Mouse (Mus musculus) liver, embryonic 14.5 days (tissue): Measurements from ENCODE around the gene Trim41. TPM values are rescaled to one million over a fixed set of nuclear protein-coding genes. Genes with fewer than 3 reads are reported as not detected.

Experiments used
- ATAC-seq: fragments of 200-750 bp; cut with Nextera tagmentation; 2 replicates; pipeline ENCODE4 v1.8.0; 2017; ENCODE audit warnings: moderate number of reproducible peaks, mild to moderate bottlenecking, moderate library complexity; ENCODE audit not compliant: insufficient read depth
- DNase-seq, 3 experiments: peaks; one replicate each; pipeline ENCODE4 v3.0.0-alpha.2; 2012 to 2013; ENCODE audit warnings: low read depth in 3 of 3, low spot score in 3 of 3
- H3K27ac ChIP-seq: fragments of 300-500 bp; sonication (generic); 2 replicates; pipeline ENCODE4 v1.5.1; 2014; ENCODE audit warnings: moderate library complexity, mild to moderate bottlenecking, control low read depth, inconsistent platforms
- H3K27me3 ChIP-seq: fragments of 300-500 bp; sonication (generic); 2 replicates; pipeline ENCODE4 v1.6.1; 2014; ENCODE audit warnings: mild to moderate bottlenecking, low read length, moderate library complexity; ENCODE audit not compliant: control insufficient read depth, insufficient read depth
- H3K36me3 ChIP-seq: fragments of 300-500 bp; sonication (generic); replicated peaks from 2 replicates; pipeline ENCODE4 v1.6.1; 2014; ENCODE audit warnings: low read depth; ENCODE audit not compliant: control insufficient read depth, insufficient read depth
- H3K4me1 ChIP-seq, 2 experiments: fragments of 200-500 bp in 1 of 2; fragments of 300-500 bp in 1 of 2; sonication (generic) in 1 of 2; replicated peaks; 2 replicates each; pipeline ENCODE4 v1.6.1; 2012 to 2014; ENCODE audit warnings: antibody characterized with exemption in 1 of 2, inconsistent platforms in 1 of 2, low read length in 1 of 2; ENCODE audit not compliant: control insufficient read depth in 2 of 2, insufficient read depth in 2 of 2
- H3K4me2 ChIP-seq: fragments of 300-500 bp; sonication (generic); 2 replicates; pipeline ENCODE4 v1.6.1; 2014; ENCODE audit warnings: low read depth, mild to moderate bottlenecking, control low read depth, moderate library complexity
- H3K4me3 ChIP-seq, 2 experiments: fragments of 200-500 bp in 1 of 2; fragments of 300-500 bp in 1 of 2; sonication (generic) in 1 of 2; 2 replicates each; pipeline ENCODE4 v1.5.1; 2012 to 2014; ENCODE audit warnings: low read depth in 2 of 2, low read length in 2 of 2, mild to moderate bottlenecking in 2 of 2, control low read depth in 1 of 2, inconsistent platforms in 1 of 2, moderate library complexity in 1 of 2; ENCODE audit not compliant: insufficient read depth in 1 of 2
- H3K9ac ChIP-seq: fragments of 300-500 bp; sonication (generic); replicated peaks from 2 replicates; pipeline ENCODE4 v1.6.1; 2014; ENCODE audit warnings: mild to moderate bottlenecking, control low read depth, moderate library complexity
- H3K9me3 ChIP-seq: fragments of 300-500 bp; sonication (generic); 2 replicates; pipeline ENCODE4 v1.6.1; 2016; ENCODE audit warnings: low read length, mixed read lengths; ENCODE audit not compliant: control insufficient read depth
- CTCF ChIP-seq: IDR thresholded peaks from 2 replicates; pipeline ENCODE4 v1.5.1; 2016; ENCODE audit warnings: antibody characterized with exemption, low read depth, control low read depth
- EP300 ChIP-seq: IDR thresholded peaks from 2 replicates; pipeline ENCODE4 v1.6.1; 2016; ENCODE audit warnings: antibody characterized with exemption, low read depth
- WGBS: fragments of 180-500 bp; shearing (Covaris S2); extraction: QIAGEN DNeasy Blood & Tissue Kit; methylation state at CpG from one replicate; pipeline ENCODE4 v1.1.7; 2014; ENCODE audit not compliant: insufficient replicate concordance; 5-methylcytosine and 5-hydroxymethylcytosine counted together
- polyA plus RNA-seq, 2 experiments: library from polyadenylated mRNA; depleted of rRNA in 1 of 2; stranded (reverse) in 1 of 2; unstranded in 1 of 2; fragments of >200 nt; fragmentation: Nextera tagmentation in 1 of 2; extraction: Ambion mirVana in 1 of 2; gene quantifications; 2 replicates each; pipeline versions ENCODE4 v1.2.1 to v1.2.3; 2012 to 2014

Trim41 gene
- polyA plus RNA-seq, 2 experiments, result 1.0 to 9.2 TPM

DNA sequence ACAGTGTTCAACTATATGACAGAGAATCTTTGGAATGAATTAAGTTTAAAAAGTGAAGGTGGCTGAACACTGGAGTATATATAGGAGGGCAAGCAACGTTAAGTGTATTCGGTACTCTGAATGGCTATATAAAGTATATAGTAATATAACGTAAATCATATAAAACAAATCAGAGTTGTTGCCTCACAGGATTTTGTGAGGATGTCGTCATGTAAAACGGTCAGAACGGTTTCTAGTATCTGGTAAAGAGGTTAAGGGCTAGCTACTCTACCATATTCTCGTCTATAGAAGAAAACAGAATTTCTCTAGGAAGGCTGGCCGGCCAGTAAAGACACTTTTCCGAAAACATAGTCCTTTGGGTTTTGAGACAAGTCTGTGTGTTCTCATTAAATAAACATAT, 641 bp upstream of the Trim41 start:
- Histone ChIP-seq H3K4me1 (peaks cover 7 to 14% of the 10 kb centered on the region in 2 experiments), H3K4me2 (peak overlapping the region; percentile 97)
- 5% methylated on average over 9 of the region's 9 CpGs for WGBS

DNA sequence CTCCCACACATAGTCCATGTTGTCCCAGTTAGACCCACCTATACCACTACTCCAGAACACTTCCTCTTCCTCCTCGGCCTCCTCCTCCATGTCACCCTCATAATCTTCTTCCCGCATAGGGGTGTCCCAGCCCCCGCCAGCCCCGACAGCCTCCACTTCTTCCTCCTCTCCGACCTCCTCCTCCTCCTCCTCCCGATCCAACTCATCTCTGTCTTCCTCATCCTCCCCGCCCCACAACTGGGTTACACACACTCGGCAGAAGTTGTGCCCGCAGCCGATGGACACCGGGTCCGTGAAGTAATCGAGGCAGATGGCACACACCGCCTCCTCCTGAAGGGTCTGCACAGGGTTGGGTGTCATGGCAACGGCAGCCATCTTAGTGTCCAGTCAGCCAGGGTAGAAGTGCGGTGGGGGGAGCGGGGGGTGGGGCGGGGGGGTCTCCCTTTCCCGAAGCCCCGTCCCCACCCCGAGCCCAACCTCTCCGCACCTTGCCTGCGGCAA, 822 bp downstream of the Trim41 start:
- peak overlapping the region; percentile 73 to 84 for H3K4me3 ChIP-seq
- ATAC-seq, result peak; percentile 1; the same call in 1 of the 2 replicates
- WGBS, result under 1% methylated on average over 23 of the region's 23 CpGs
- H3K27me3 ChIP-seq, result no peaks in the 10 kb centered on the region
- H3K36me3 ChIP-seq, result peaks cover 10% of the 10 kb centered on the region
- H3K27ac ChIP-seq, result peak overlapping the region; percentile 59
- no peak for DNase-seq
- H3K9me3 ChIP-seq, result no peaks in the 10 kb centered on the region
- TF ChIP-seq CTCF (no peak), EP300 (no peak)
- H3K4me2 ChIP-seq, result peak overlapping the region; percentile 97
- peak overlapping the region; percentile 82 for H3K9ac ChIP-seq
- peaks cover 7 to 13% of the 10 kb centered on the region in 2 experiments for H3K4me1 ChIP-seq

More for the DNA sequence above, 641 bp upstream of the Trim41 start:
- Histone ChIP-seq H3K27me3 (no peaks in the 10 kb centered on the region), H3K27ac (peak overlapping the region; percentile 86), H3K9me3 (no peaks in the 10 kb centered on the region), H3K9ac (peak overlapping the region; percentile 93), H3K4me3 (peak overlapping the region; percentile 78 to 84), H3K36me3 (no peaks in the 10 kb centered on the region; the same call in 1 of the 2 replicates)
- no peak for ATAC-seq
- TF ChIP-seq CTCF (no peak), EP300 (no peak)
- DNase-seq, result no peak

DNA sequence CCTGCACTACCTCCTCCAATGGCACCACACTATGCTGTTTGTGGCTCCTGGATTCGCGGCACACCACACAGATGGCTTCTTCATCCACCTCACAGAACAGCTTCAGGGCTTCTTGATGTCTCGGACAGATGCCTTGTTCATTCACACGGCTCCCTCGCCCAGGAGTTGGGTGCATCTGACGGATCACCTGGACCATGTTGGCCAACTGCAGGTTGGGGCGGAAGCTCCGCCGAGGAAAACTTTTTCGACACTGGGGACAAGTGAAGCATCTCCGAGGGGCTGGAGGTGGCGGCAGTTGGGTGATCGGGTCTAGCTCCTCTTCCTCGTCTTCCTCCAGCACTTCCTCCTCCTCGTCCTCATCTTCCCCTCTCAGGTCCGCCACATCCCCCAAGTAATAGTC, 1.3 kb downstream of the Trim41 start:
- no peak overlapping the region for H3K27ac ChIP-seq
- TF ChIP-seq CTCF (no peak), EP300 (no peak)

DNA sequence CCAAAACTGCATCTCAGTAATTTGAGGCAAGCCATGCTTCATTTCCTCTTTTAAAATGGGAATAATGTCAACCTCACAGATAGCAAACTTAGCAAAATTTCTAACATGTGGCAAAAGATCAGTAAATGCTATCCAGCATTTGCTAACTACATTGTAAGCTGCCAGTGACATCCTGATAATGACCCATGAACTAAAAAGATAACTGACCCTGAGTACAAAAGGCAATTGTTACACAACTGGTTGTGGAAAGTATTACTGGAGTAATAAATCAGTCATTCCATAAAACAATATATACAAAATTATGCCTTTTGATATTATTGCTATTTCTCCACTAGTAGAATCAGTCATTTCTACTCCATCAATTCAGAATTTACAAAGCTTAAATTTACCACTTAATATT, 3.4 kb downstream of the Trim41 start:
- DNase-seq, result no peak
- no peak for TF ChIP-seq EP300
- no peak for TF ChIP-seq CTCF
- H3K36me3 ChIP-seq, result peaks cover 23% of the 10 kb centered on the region
- ATAC-seq, result no peak
- H3K27ac ChIP-seq, result no peak overlapping the region
- no peak overlapping the region for H3K9ac ChIP-seq
- H3K27me3 ChIP-seq, result no peaks in the 10 kb centered on the region
- peaks cover 7 to 11% of the 10 kb centered on the region in 2 experiments for H3K4me1 ChIP-seq
- H3K9me3 ChIP-seq, result no peaks in the 10 kb centered on the region
- H3K4me3 ChIP-seq, result no peak overlapping the region
- no peak overlapping the region for H3K4me2 ChIP-seq

More for the DNA sequence above, 1.3 kb downstream of the Trim41 start:
- H3K9ac ChIP-seq, result peak overlapping the region; percentile 82; the same call in 1 of the 2 replicates
- peaks cover 7 to 13% of the 10 kb centered on the region in 2 experiments for H3K4me1 ChIP-seq
- ATAC-seq (no peak), DNase-seq (no peak)
- H3K4me3 ChIP-seq, result peak overlapping the region; percentile 73 to 84
- no peaks in the 10 kb centered on the region for H3K9me3 ChIP-seq
- peaks cover 13% of the 10 kb centered on the region for H3K36me3 ChIP-seq
- H3K27me3 ChIP-seq, result no peaks in the 10 kb centered on the region
- H3K4me2 ChIP-seq, result peak overlapping the region; percentile 97
- WGBS, result 55% methylated on average over 16 of the region's 16 CpGs

DNA sequence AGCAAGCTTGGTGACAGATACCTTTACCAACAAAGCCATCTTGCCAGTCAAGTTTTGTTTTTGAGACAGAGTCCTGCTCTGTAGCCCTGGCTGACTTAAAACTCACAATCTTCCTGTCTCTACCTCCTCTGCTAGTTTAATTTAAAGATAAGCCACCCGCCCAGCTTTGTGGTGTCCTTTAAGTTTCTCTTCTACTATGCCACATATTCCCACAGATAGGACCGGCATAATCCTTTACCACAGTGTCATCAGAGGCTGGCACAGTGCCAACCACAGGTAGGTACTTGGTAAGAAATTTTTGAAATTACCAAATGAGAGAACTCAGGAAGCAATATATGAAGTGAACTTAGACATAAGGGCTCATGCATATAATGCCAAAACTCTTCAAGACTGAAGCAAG, 7.0 kb downstream of the Trim41 start:
- H3K4me2 ChIP-seq, result no peak overlapping the region
- H3K36me3 ChIP-seq, result peaks cover 54% of the 10 kb centered on the region
- DNase-seq (no peak), ATAC-seq (no peak)
- H3K4me3 ChIP-seq, result no peak overlapping the region
- peaks cover 0 to 2% of the 10 kb centered on the region in 2 experiments; a peak in 3 of 4 replicates for H3K4me1 ChIP-seq
- H3K27me3 ChIP-seq, result no peaks in the 10 kb centered on the region
- H3K9me3 ChIP-seq, result no peaks in the 10 kb centered on the region
- TF ChIP-seq CTCF, result no peak
- no peak for TF ChIP-seq EP300
- no peak overlapping the region for H3K9ac ChIP-seq
- WGBS, result 32% methylated on average over 2 of the region's 2 CpGs
- H3K27ac ChIP-seq, result no peak overlapping the region
